Mouse (Mus musculus) intestine, embryonic 16.5 days (tissue): ENCODE data around the gene Cebpa. TPM values are rescaled to one million over a fixed set of nuclear protein-coding genes. Genes with fewer than 3 reads are reported as not detected.

ENCODE experiments used
- ATAC-seq: fragments of 200-750 bp; cut with Nextera tagmentation; 2 replicates; pipeline ENCODE4 v1.8.0; 2017; ENCODE audit warnings: moderate TSS enrichment, moderate library complexity
- H3K27ac ChIP-seq: fragments of 300-500 bp; sonication (generic); 2 replicates; pipeline ENCODE4 v1.5.1; 2014; ENCODE audit warnings: mild to moderate bottlenecking, low read length
- H3K27me3 ChIP-seq: fragments of 300-500 bp; sonication (generic); replicated peaks from 2 replicates; pipeline ENCODE4 v1.6.1; 2014; ENCODE audit warnings: low read length, control low read depth, mixed read lengths; ENCODE audit not compliant: control insufficient read depth, insufficient read depth
- H3K36me3 ChIP-seq: fragments of 300-500 bp; sonication (generic); 2 replicates; pipeline ENCODE4 v1.6.1; 2014; ENCODE audit warnings: low read length, control low read depth; ENCODE audit not compliant: control insufficient read depth, insufficient read depth
- H3K4me1 ChIP-seq: fragments of 300-500 bp; sonication (generic); 2 replicates; pipeline ENCODE4 v1.6.1; 2014; ENCODE audit warnings: low read length, control low read depth, mixed read lengths; ENCODE audit not compliant: control insufficient read depth, insufficient read depth
- H3K4me2 ChIP-seq: fragments of 300-500 bp; sonication (generic); 2 replicates; pipeline ENCODE4 v1.6.1; 2014; ENCODE audit warnings: low read depth, low read length, control low read depth
- H3K4me3 ChIP-seq: fragments of 300-500 bp; sonication (generic); 2 replicates; pipeline ENCODE4 v1.5.1; 2014; ENCODE audit warnings: mild to moderate bottlenecking, low read length
- H3K9ac ChIP-seq: fragments of 300-500 bp; sonication (generic); 2 replicates; pipeline ENCODE4 v1.6.1; 2014; ENCODE audit warnings: low read depth, low read length
- H3K9me3 ChIP-seq: fragments of 300-500 bp; sonication (generic); 2 replicates; pipeline ENCODE4 v1.6.1; 2016; ENCODE audit warnings: low read length, control low read depth; ENCODE audit not compliant: control insufficient read depth
- WGBS: fragments of 180-500 bp; shearing (Covaris S2); extraction: QIAGEN DNeasy Blood & Tissue Kit; methylation state at CpG from one replicate; pipeline ENCODE4 v1.1.7; 2014; 5-methylcytosine and 5-hydroxymethylcytosine counted together
- polyA plus RNA-seq: library from polyadenylated mRNA; unstranded; fragments of >200 nt; fragmentation: Nextera tagmentation; extraction: Ambion mirVana; gene quantifications from 2 replicates; pipeline ENCODE4 v1.2.1, GENCODE M21; 2015

Cebpa gene
- polyA plus RNA-seq = 9.9 and 11.7 TPM in 2 replicates

- Histone ChIP-seq H3K4me1 (peaks cover 31% of the 10 kb centered on the region), H3K36me3 (no peaks in the 10 kb centered on the region), H3K9ac (peak within 1 kb of the TSS; percentile 91), H3K4me3 (peak within 1 kb of the TSS; percentile 74), H3K27ac (peak within 1 kb of the TSS; percentile 98), H3K4me2 (peak within 1 kb of the TSS; percentile 94), H3K27me3 (peaks cover 17% of the 10 kb centered on the region), H3K9me3 (no peaks in the 10 kb centered on the region)
- under 1% methylated on average over 50 of the region's 50 CpGs for WGBS
- peak; percentile 81 for ATAC-seq
Measured at GRCm38 (mm10) chr7:35118841-35119413, at the start of gene Cebpa. Cebpa (plus strand) TSS chr7:35119293.

- no peaks in the 10 kb centered on the region for H3K9me3 ChIP-seq
- no peak for ATAC-seq
- 41% methylated on average over 5 of the region's 5 CpGs for WGBS
- H3K27me3 ChIP-seq = no peaks in the 10 kb centered on the region
- no peak overlapping the region for H3K9ac ChIP-seq
- H3K4me1 ChIP-seq = peaks cover 4% of the 10 kb centered on the region
- H3K36me3 ChIP-seq = no peaks in the 10 kb centered on the region
- no peak overlapping the region for H3K27ac ChIP-seq
- H3K4me3 ChIP-seq = no peak overlapping the region
- H3K4me2 ChIP-seq = no peak overlapping the region
Measured at GRCm38 (mm10) chr7:35076645-35077044, 42.4 kb upstream of the Cebpa start.

- H3K9ac ChIP-seq = peak overlapping the region; percentile 56; the same call in 1 of the 2 replicates
- no peaks in the 10 kb centered on the region for H3K36me3 ChIP-seq
- ATAC-seq = peak; percentile 69
- peaks cover 4% of the 10 kb centered on the region for H3K4me1 ChIP-seq
- WGBS = 23% methylated on average over 10 of the region's 10 CpGs
- H3K4me2 ChIP-seq = peak overlapping the region; percentile 47
- H3K9me3 ChIP-seq = no peaks in the 10 kb centered on the region
- H3K27ac ChIP-seq = peak overlapping the region; percentile 90
- H3K4me3 ChIP-seq = peak overlapping the region; percentile 17
- H3K27me3 ChIP-seq = no peaks in the 10 kb centered on the region
Measured at GRCm38 (mm10) chr7:35080843-35081338, 38.2 kb upstream of the Cebpa start.

- peak overlapping the region; percentile 47 for H3K4me2 ChIP-seq
- H3K27me3 ChIP-seq = no peaks in the 10 kb centered on the region
- 57% methylated on average over 9 of the region's 9 CpGs for WGBS
- peak overlapping the region; percentile 90 for H3K27ac ChIP-seq
- H3K4me3 ChIP-seq = peak overlapping the region; percentile 17
- peaks cover 9% of the 10 kb centered on the region for H3K4me1 ChIP-seq
- H3K9ac ChIP-seq = 0 out of 2 replicates have a peak overlapping the region, but pooled peaks have one; percentile 56
- no peaks in the 10 kb centered on the region for H3K36me3 ChIP-seq
- ATAC-seq = peak; percentile 84
- H3K9me3 ChIP-seq = no peaks in the 10 kb centered on the region
Measured at GRCm38 (mm10) chr7:35081406-35082104, 37.5 kb upstream of the Cebpa start.

- Histone ChIP-seq H3K9ac (no peak overlapping the region), H3K4me1 (peaks cover 9% of the 10 kb centered on the region), H3K4me2 (no peak overlapping the region), H3K27me3 (no peaks in the 10 kb centered on the region), H3K9me3 (no peaks in the 10 kb centered on the region), H3K27ac (no peak overlapping the region), H3K36me3 (no peaks in the 10 kb centered on the region), H3K4me3 (no peak overlapping the region)
- WGBS = 56% methylated on average over 12 of the region's 12 CpGs
- ATAC-seq = no peak
Measured at GRCm38 (mm10) chr7:35084565-35085360, 34.3 kb upstream of the Cebpa start.

GRCm38 (mm10) chr7:35086271-35086861, 32.7 kb upstream of the Cebpa start:
- peak overlapping the region; percentile 62 for H3K4me2 ChIP-seq
- ATAC-seq = peak; percentile 62
- H3K9ac ChIP-seq = peak overlapping the region; percentile 46; the same call in 1 of the 2 replicates
- H3K9me3 ChIP-seq = no peaks in the 10 kb centered on the region
- 0 out of 2 replicates have a peak overlapping the region, but pooled peaks have one; percentile 7 for H3K27ac ChIP-seq
- H3K27me3 ChIP-seq = no peaks in the 10 kb centered on the region
- H3K4me1 ChIP-seq = peaks cover 5% of the 10 kb centered on the region
- H3K4me3 ChIP-seq = peak overlapping the region; percentile 37
- 1% methylated on average over 21 of the region's 21 CpGs for WGBS
- no peaks in the 10 kb centered on the region for H3K36me3 ChIP-seq

- Histone ChIP-seq H3K4me3 (no peak overlapping the region), H3K36me3 (no peaks in the 10 kb centered on the region), H3K9ac (no peak overlapping the region), H3K27ac (no peak overlapping the region), H3K4me2 (no peak overlapping the region), H3K4me1 (peaks cover 5% of the 10 kb centered on the region; the same call in 1 of the 2 replicates), H3K9me3 (no peaks in the 10 kb centered on the region), H3K27me3 (no peaks in the 10 kb centered on the region)
- ATAC-seq = no peak
- 55% methylated on average over 5 of the region's 5 CpGs for WGBS
Measured at GRCm38 (mm10) chr7:35090550-35090949, 28.5 kb upstream of the Cebpa start.

GRCm38 (mm10) chr7:35094975-35095678, 24.0 kb upstream of the Cebpa start:
- WGBS = 66% methylated on average over 9 of the region's 9 CpGs
- no peak overlapping the region for H3K4me3 ChIP-seq
- no peak overlapping the region for H3K9ac ChIP-seq
- H3K9me3 ChIP-seq = no peaks in the 10 kb centered on the region
- no peaks in the 10 kb centered on the region for H3K27me3 ChIP-seq
- peak; percentile 64 for ATAC-seq
- no peaks in the 10 kb centered on the region for H3K4me1 ChIP-seq
- no peak overlapping the region for H3K4me2 ChIP-seq
- no peaks in the 10 kb centered on the region for H3K36me3 ChIP-seq
- H3K27ac ChIP-seq = no peak overlapping the region
